Mouse (Mus musculus): Measurements from ENCODE around the gene Mfsd4a.
A peak's percentile ranks its signal among the peaks of the same experiment; 100 is the strongest.

The Mfsd4a gene

GRCm38 (mm10) chr1:132065475-132066172, 2.2 kb downstream of the Mfsd4a start:
- no peak for DNase-seq (ENCODE audit: extremely low spot score, low spot score)

DNA sequence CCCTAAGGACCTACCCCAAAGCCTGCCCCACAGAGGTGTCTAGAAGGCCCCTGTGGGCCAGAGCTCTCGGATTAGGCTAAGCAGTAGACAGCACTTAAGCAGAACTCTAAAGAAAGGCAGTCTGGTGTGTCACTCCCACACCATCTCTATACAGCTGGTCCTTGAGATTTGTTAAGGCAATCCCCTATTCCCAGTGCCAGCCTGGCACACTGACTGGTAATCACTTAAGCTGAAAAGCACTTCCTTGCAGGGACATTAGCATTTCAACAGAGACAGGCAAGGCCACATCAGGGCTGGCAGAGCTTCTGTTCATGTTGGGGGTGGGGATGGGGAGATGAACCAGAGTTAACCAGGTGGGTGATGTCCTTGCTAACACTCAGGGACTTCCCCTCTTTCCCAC, 2.9 kb downstream of the Mfsd4a start:
- DNase-seq (ENCODE audit: extremely low spot score, low spot score), result no peak

- DNase-seq (ENCODE audit: extremely low spot score, low spot score), result no peak
These were observed 4.8 kb downstream of the Mfsd4a start for GRCm38 (mm10) chr1:132063096-132063495.

GRCm38 (mm10) chr1:132061750-132062541, 5.9 kb downstream of the Mfsd4a start:
- DNase-seq (ENCODE audit: extremely low spot score, low spot score), result no peak

GRCm38 (mm10) chr1:132060036-132060769, 7.7 kb downstream of the Mfsd4a start:
- DNase-seq (ENCODE audit: extremely low spot score, low spot score), result no peak

- DNase-seq (ENCODE audit: extremely low spot score, low spot score), result no peak
These were observed 9.3 kb downstream of the Mfsd4a start for GRCm38 (mm10) chr1:132058558-132058957.

- no peak for DNase-seq (ENCODE audit: extremely low spot score, low spot score)
These were observed 12.7 kb downstream of the Mfsd4a start for GRCm38 (mm10) chr1:132055054-132055664.

DNA sequence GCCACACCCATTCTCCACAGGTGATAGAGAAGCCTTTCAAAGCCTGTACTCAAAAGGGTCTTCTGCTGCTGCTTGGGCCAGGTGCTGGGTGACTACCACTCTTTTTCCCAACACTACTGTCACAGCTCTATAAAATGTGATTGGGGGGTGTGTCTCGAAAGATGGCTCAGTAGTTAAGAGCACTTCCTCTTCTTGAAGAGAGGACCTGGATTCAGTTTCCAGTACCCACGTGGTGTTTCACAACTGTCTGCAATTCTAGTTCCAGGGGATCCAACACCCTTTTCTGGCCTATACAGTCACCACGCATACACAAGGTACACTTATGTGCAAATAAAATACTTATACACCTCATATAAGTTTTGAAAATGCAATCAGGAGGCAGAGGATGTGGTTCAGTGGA, 13.5 kb downstream of the Mfsd4a start:
- DNase-seq (ENCODE audit: extremely low spot score, low spot score), result no peak

DNA sequence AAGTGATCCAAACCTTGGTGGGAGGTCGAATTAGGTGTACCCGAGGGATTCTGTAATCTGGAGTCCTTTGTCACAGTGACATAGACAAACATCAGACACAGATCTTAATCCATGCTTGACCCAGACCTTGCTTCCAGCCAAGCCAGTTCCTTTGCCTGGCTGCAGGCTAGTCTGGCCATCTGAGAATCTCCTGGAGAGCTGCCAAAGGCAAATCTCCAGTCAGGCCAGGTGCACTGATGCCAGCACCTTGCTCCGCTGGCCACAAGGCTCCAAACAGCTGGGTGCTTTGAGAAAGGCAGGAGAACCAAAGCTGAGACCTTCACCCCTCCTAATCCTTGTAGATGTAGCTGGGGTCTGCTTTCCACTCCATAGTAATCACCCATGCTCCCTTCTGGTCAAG, 16.1 kb downstream of the Mfsd4a start:
- no peak for DNase-seq (ENCODE audit: extremely low spot score, low spot score)

DNA sequence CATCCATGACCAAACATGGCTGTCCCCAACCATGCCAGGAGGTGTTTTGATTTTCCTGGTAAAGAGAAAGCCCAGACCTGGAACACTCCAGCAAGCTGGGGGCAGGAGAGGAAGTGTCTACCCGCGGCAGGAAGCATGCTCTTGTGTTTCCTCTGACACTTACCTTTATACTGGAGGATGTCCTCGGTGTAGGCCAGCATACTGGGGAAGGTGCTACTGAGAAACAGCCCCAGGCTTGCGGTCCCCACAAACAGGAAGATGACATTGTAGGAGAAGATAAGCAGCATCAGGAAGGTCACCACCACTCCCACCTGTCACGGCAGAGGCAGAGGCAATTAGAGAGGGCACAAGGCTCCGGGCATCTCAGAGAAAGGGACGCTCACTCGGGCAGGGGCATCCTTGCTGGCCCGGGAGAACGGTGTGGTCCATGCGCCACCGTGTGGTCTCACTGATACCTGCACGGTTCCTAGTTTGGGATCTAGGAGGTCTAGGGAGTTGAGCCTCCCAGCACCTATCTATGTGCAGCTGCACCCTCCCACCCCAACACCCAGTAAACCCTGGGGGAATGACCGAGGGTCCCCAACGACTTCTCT, 21.6 kb downstream of the Mfsd4a start:
- peak; percentile 63 for DNase-seq (ENCODE audit: extremely low spot score, low spot score)

DNA sequence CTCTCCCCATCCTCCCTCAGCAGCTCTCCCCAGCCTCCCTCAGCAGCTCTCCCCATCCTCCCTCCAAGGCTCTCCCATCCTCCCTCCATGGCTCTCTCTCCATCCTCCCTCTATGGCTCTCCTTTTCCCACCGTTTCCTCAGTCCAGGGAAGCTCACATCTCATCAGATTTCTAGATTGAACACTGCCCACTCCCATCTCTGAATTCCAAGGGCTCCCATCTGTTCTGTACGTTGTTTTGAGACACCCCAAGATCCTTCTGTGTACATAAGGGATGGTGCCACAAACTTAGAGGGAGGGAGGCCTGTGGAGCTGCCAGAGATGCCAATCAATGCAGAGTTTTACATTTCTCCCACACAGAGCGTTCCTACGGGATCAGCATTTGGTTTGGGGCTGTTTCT, 24.1 kb downstream of the Mfsd4a start:
- no peak for DNase-seq (ENCODE audit: extremely low spot score, low spot score)

DNA sequence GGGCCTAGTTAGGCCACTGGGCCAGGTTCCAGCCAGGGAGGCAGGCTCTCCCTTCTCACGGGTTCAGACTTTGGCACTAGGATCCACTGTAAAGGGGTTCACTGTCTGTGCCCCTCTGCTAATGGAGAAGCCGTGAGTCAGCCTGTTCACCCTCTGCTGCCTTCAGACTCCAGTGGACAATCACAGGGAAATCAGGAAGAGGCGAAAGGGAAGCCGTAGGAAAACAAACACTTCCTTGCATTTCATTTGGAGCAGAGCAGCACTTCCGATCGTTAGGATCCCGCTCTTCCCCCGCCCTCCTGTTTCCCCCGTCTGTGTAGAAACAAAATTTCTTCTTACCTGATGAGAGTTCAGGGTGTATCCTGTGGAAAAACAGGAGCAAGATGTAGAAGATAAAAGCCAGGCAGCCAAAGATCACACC, 27.7 kb downstream of the Mfsd4a start:
- DNase-seq (ENCODE audit: extremely low spot score, low spot score), result no peak

- no peak for DNase-seq (ENCODE audit: extremely low spot score, low spot score)
These were observed 29.1 kb downstream of the Mfsd4a start for GRCm38 (mm10) chr1:132038753-132039152.

GRCm38 (mm10) chr1:132037746-132038145, 30.1 kb downstream of the Mfsd4a start:
- no peak for DNase-seq (ENCODE audit: extremely low spot score, low spot score)

- DNase-seq (ENCODE audit: extremely low spot score, low spot score), result no peak
These were observed 35.7 kb downstream of the Mfsd4a start for GRCm38 (mm10) chr1:132032172-132032571.

DNA sequence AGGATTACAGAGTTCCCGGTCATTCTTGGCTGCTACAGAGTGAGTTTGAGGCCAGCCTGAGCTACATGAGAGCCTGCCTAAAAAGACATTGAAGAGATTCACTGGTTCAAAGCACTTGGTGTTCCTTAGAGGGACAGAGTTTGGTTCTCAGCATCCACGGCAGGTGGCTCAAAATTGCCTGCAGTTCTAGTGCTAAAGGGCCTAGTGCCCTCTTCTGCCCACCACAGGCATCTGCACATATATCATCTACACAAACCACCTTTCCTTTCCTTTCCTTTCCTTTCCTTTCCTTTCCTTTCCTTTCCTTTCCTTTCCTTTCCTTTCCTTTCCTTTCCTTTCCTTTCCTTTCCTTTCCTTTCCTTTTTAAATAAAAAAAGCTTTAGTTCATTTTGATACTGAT, 37.3 kb downstream of the Mfsd4a start:
- no peak for DNase-seq (ENCODE audit: extremely low spot score, low spot score)

DNA sequence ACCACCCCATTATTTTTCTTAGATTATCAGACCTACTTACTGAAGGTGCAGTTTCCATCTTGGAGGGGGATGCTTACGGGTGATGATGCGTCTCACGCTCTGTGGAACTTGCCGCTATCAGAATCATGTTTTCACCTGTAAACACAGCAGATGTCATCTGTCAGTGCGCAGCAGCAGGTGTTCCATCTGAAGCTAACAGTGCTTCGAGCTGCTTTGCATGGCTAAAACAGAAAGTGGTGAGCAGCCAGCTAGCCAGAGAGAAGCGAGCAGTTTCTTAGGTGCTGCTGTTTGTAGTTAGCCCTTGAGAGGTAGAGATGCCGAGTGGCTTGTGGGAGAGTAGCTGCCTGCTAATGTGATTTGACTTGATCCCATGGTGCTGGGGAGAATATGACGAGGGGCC, 39.4 kb downstream of the Mfsd4a start:
- DNase-seq (ENCODE audit: extremely low spot score, low spot score), result no peak

DNA sequence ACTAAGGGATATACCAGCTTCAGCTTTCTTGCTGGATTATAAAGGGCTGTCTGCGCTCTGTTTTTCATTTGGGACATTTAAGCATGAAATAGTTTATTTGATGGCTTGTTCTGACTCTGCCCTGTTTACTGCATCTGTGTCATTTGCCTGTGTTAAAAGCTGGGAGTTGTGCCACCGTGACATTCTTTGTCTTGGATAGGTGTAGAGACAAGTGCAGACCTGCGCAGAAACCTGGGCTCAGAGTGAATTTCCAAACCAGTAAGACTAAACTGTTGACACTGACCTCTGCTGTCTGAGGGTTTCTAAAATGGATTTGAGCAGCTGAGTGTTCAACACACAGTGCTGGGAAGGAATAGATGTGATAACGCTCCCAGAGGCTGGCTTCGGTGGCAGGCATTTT, 39.9 kb downstream of the Mfsd4a start:
- DNase-seq (ENCODE audit: extremely low spot score, low spot score), result no peak

DNA sequence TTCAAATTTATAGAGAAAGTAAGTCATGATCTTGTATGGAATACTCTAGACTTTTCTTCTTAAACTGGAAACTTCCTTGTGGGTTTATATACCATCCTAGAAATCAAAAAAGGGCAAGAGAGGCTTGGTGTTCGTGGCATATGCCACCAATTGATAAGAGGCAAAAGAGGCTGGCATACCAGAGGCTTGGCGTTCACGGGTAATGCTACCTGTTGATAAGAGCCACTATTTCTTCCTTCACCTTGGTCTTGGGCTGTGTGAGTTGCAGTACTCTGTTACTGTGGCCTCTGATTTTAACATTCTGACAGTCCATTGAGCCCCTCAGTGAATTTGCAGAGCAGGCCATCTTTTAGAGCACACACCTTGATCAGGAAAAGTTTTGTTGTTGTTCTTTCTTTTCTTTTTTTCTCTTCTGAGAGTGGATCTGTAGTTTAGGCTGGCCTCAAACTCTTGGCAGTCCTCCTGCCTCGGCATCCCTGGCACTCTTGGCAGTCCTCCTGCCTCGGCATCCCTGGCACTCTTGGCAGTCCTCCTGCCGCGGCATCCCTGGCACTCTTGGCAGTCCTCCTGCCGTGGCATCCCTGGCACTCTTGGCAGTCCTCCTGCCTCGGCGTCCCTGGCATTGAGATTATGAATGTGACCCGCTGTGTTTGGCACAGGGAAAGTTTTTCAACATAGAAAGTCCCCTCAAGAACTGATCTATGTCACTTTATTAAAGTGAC, 40.8 kb downstream of the Mfsd4a start:
- no peak for DNase-seq (ENCODE audit: extremely low spot score, low spot score)

GRCm38 (mm10) chr1:132022107-132022506, 45.8 kb downstream of the Mfsd4a start:
- no peak for DNase-seq (ENCODE audit: extremely low spot score, low spot score)

GRCm38 (mm10) chr1:132019876-132020275, 48.0 kb downstream of the Mfsd4a start:
- DNase-seq (ENCODE audit: extremely low spot score, low spot score), result no peak

All from neural tube, embryonic 10.5 days (tissue).